ENCODE assay signal across 18 mouse cellular contexts in the genomic region with DNA sequence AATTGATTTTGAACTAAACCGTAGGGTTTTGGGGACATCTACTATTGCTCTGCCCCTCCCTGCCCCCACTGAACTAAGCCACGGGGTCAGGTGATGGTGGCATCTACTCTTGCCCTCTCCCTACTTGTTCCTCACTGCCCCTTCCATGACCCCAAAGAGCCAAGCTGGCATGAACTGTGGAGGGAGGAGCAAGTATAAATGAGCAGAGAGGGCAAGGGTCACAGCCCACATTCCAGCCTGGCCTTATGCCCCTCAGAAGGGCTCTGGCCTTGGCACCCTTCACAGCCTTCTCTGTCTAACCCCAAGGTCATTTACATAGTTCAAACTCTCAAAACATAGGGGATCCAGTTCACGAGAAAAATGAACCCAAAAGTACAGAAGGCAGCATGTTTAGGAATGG.
"Had no signal": no experiment of that assay in that cellular context is flagged by ENCODE, and none has a peak within 500 bp of the region (broad histone marks: within the 10 kb centered on the region; RNA-seq: fewer than 3 reads in every experiment).

No protein-coding gene starts in this region.

- DNase-seq: lung, embryonic 14.5 days; lung, postnatal 10 days; lung, postnatal 4 days; midbrain, embryonic 14.5 days; retina, postnatal 1 day; right cerebral cortex, adult 18-20 months; right cerebral cortex, postnatal 25 days; right cerebral cortex, postnatal 4 days; spleen, adult 18-20 months; thymus, adult 18-20 months; thymus, postnatal 14 days; thymus, postnatal 36 days had no signal

- H3K27me3 ChIP-seq: midbrain, embryonic 12.5 days; neural tube, embryonic 13.5 days; neural tube, embryonic 15.5 days had no signal

- H3K9me3 ChIP-seq: midbrain, embryonic 10.5 days; midbrain, embryonic 12.5 days; neural tube, embryonic 13.5 days; neural tube, embryonic 15.5 days had no signal

- H3K9ac ChIP-seq: lung, embryonic 14.5 days; midbrain, embryonic 12.5 days; neural tube, embryonic 13.5 days; neural tube, embryonic 15.5 days had no signal

- H3K27ac ChIP-seq: midbrain, embryonic 10.5 days; midbrain, embryonic 12.5 days; neural tube, embryonic 13.5 days; neural tube, embryonic 15.5 days had no signal

- H3K36me3 ChIP-seq: midbrain, embryonic 10.5 days; midbrain, embryonic 12.5 days; neural tube, embryonic 13.5 days; neural tube, embryonic 15.5 days had no signal

- ATAC-seq: midbrain, embryonic 16.5 days had no signal

- H3K4me1 ChIP-seq: midbrain, embryonic 10.5 days; midbrain, embryonic 12.5 days; neural tube, embryonic 13.5 days; neural tube, embryonic 15.5 days had no signal

- H3K4me3 ChIP-seq: midbrain, embryonic 10.5 days; midbrain, embryonic 12.5 days; myocyte; neural tube, embryonic 13.5 days; neural tube, embryonic 15.5 days had no signal

- H3K4me2 ChIP-seq: lung, embryonic 14.5 days; midbrain, embryonic 12.5 days; neural tube, embryonic 13.5 days; neural tube, embryonic 15.5 days had no signal
